Mouse (Mus musculus) MEL (cell line): ENCODE measurements around the gene Kcnk18. TPM values are rescaled to one million over a fixed set of nuclear protein-coding genes. Genes with fewer than 3 reads are reported as not detected.
A peak's percentile ranks its signal among the peaks of the same experiment; 100 is the strongest.

Experiments used
- DNase-seq: peaks from one replicate; pipeline ENCODE4 v3.0.0; 2011; ENCODE audit warnings: low read depth, low spot score
- H3K27ac ChIP-seq: 2 replicates; pipeline ENCODE4 v1.5.1; 2012; ENCODE audit warnings: low read depth, mild to moderate bottlenecking, control low read depth, low read length, moderate library complexity; ENCODE audit not compliant: control insufficient read depth
- H3K27me3 ChIP-seq, 2 experiments: fragments of 150-350 bp in 1 of 2; sonication (generic) in 1 of 2; 2 replicates each; pipeline ENCODE4 v1.6.1; 2012; ENCODE audit warnings: low read length in 2 of 2, mild to moderate bottlenecking in 2 of 2, improper control_type of control experiment in 1 of 2, moderate library complexity in 1 of 2; ENCODE audit not compliant: insufficient read depth in 2 of 2, control insufficient read depth in 1 of 2
- H3K36me3 ChIP-seq, 2 experiments: 2 replicates each; pipeline ENCODE4 v1.6.1; 2012 to 2014; ENCODE audit warnings: low read length in 2 of 2, improper control_type of control experiment in 1 of 2, inconsistent platforms in 1 of 2, mild to moderate bottlenecking in 1 of 2; ENCODE audit not compliant: insufficient read depth in 2 of 2, control insufficient read depth in 1 of 2
- H3K4me1 ChIP-seq, 2 experiments: fragments of 150-350 bp in 1 of 2; sonication (generic) in 1 of 2; 2 replicates each; pipeline ENCODE4 v1.6.1; 2012; ENCODE audit warnings: low read length in 2 of 2, improper control_type of control experiment in 1 of 2, mild to moderate bottlenecking in 1 of 2; ENCODE audit not compliant: insufficient read depth in 2 of 2, control insufficient read depth in 1 of 2
- H3K4me3 ChIP-seq, 2 experiments: fragments of 150-350 bp in 1 of 2; sonication (generic) in 1 of 2; 2 replicates each; pipeline ENCODE4 v1.5.1; 2012; ENCODE audit warnings: low read depth in 2 of 2, low read length in 2 of 2, mild to moderate bottlenecking in 2 of 2, moderate library complexity in 2 of 2, control low read depth in 1 of 2, improper control_type of control experiment in 1 of 2; ENCODE audit not compliant: control insufficient read depth in 1 of 2, insufficient read depth in 1 of 2
- H3K79me2 ChIP-seq: 2 replicates; pipeline ENCODE4 v1.6.1; 2012; ENCODE audit warnings: mild to moderate bottlenecking, low read length, moderate library complexity; ENCODE audit not compliant: control insufficient read depth, poor library complexity, insufficient read depth
- H3K9ac ChIP-seq: 2 replicates; pipeline ENCODE4 v1.6.1; 2012; ENCODE audit warnings: low read depth, mild to moderate bottlenecking, control low read depth, low read length, moderate library complexity; ENCODE audit not compliant: control insufficient read depth, poor library complexity, severe bottlenecking
- H3K9me3 ChIP-seq: fragments of 150-350 bp; sonication (generic); replicated peaks from 2 replicates; pipeline ENCODE4 v1.6.1; 2012; ENCODE audit warnings: mild to moderate bottlenecking, low read length, improper control_type of control experiment, moderate library complexity; ENCODE audit not compliant: insufficient read depth
- BHLHE40 ChIP-seq: IDR thresholded peaks from 2 replicates; pipeline ENCODE4 v1.6.1; 2012; ENCODE audit warnings: low read depth, mild to moderate bottlenecking, inconsistent platforms, low read length, improper control_type of control experiment, borderline replicate concordance
- CHD1 ChIP-seq: IDR thresholded peaks from 2 replicates; pipeline ENCODE4 v1.6.1; 2012; ENCODE audit warnings: low read depth, mild to moderate bottlenecking, inconsistent platforms, low read length, improper control_type of control experiment
- E2F4 ChIP-seq: IDR thresholded peaks from 2 replicates; pipeline ENCODE4 v1.6.1; 2011; ENCODE audit warnings: low read depth, low read length, improper control_type of control experiment, borderline replicate concordance
- EP300 ChIP-seq, 2 experiments: IDR thresholded peaks; 2 replicates each; pipeline ENCODE4 v1.6.1; 2011; ENCODE audit warnings: improper control_type of control experiment in 2 of 2, low read length in 2 of 2, low read depth in 1 of 2, mild to moderate bottlenecking in 1 of 2
- ETS1 ChIP-seq: IDR thresholded peaks from 2 replicates; pipeline ENCODE4 v1.6.1; 2012; ENCODE audit warnings: low read depth, mild to moderate bottlenecking, inconsistent platforms, low read length, improper control_type of control experiment, moderate library complexity
- GABPA ChIP-seq: IDR thresholded peaks from 2 replicates; pipeline ENCODE4 v1.6.1; 2012; ENCODE audit warnings: low read depth, mild to moderate bottlenecking, inconsistent platforms, low read length, improper control_type of control experiment, moderate library complexity
- GATA1 ChIP-seq: IDR thresholded peaks from 2 replicates; pipeline ENCODE4 v1.6.1; 2011; ENCODE audit warnings: low read depth, low read length, improper control_type of control experiment
- HCFC1 ChIP-seq: IDR thresholded peaks from 2 replicates; pipeline ENCODE4 v1.6.1; 2012; ENCODE audit warnings: low read depth, mild to moderate bottlenecking, inconsistent platforms, low read length, improper control_type of control experiment, moderate library complexity
- JUND ChIP-seq: IDR thresholded peaks from 2 replicates; pipeline ENCODE4 v1.6.1; 2011; ENCODE audit warnings: low read depth, mild to moderate bottlenecking, improper control_type of control experiment, low read length
- KAT2A ChIP-seq: conservative IDR thresholded peaks from 2 replicates; pipeline ENCODE4 v1.6.1; 2012; ENCODE audit warnings: low read depth, low read length, improper control_type of control experiment, inconsistent platforms
- MAX ChIP-seq: IDR thresholded peaks from 2 replicates; pipeline ENCODE4 v1.6.1; 2011; ENCODE audit warnings: low read length, improper control_type of control experiment
- MAZ ChIP-seq: IDR thresholded peaks from 2 replicates; pipeline ENCODE4 v1.6.1; 2012; ENCODE audit warnings: low read depth, mild to moderate bottlenecking, inconsistent platforms, low read length, improper control_type of control experiment
- MXI1 ChIP-seq: IDR thresholded peaks from 2 replicates; pipeline ENCODE4 v1.6.1; 2011; ENCODE audit warnings: mild to moderate bottlenecking, low read depth, low read length, improper control_type of control experiment
- MYB ChIP-seq: IDR thresholded peaks from 2 replicates; pipeline ENCODE4 v1.6.1; 2011; ENCODE audit warnings: mild to moderate bottlenecking, low read depth, low read length, improper control_type of control experiment
- MYC ChIP-seq: IDR thresholded peaks from 2 replicates; pipeline ENCODE4 v1.6.1; 2011; ENCODE audit warnings: low read depth, mild to moderate bottlenecking, low read length, improper control_type of control experiment, moderate library complexity
- NELFE ChIP-seq: IDR thresholded peaks from 2 replicates; pipeline ENCODE4 v1.6.1; 2011; ENCODE audit warnings: low read depth, low read length, improper control_type of control experiment
- POLR2A ChIP-seq, 2 experiments: IDR thresholded peaks; 2 replicates each; pipeline ENCODE4 v1.6.1; 2011 to 2012; ENCODE audit warnings: low read length in 2 of 2, mild to moderate bottlenecking in 2 of 2, control low read depth in 1 of 2, improper control_type of control experiment in 1 of 2, low read depth in 1 of 2, moderate library complexity in 1 of 2; ENCODE audit not compliant: control insufficient read depth in 1 of 2, insufficient read depth in 1 of 2, poor library complexity in 1 of 2
- POLR2AphosphoS2 ChIP-seq: IDR thresholded peaks from 2 replicates; pipeline ENCODE4 v1.6.1; 2011; ENCODE audit warnings: low read length, improper control_type of control experiment
- RCOR1 ChIP-seq: IDR thresholded peaks from 2 replicates; pipeline ENCODE4 v1.6.1; 2012; ENCODE audit warnings: low read depth, mild to moderate bottlenecking, inconsistent platforms, low read length, improper control_type of control experiment
- SIN3A ChIP-seq: IDR thresholded peaks from 2 replicates; pipeline ENCODE4 v1.6.1; 2012; ENCODE audit warnings: low read length, improper control_type of control experiment, inconsistent platforms
- TAL1 ChIP-seq: IDR thresholded peaks from 2 replicates; pipeline ENCODE4 v1.6.1; 2012; ENCODE audit warnings: mild to moderate bottlenecking, inconsistent platforms, low read length, moderate library complexity, mixed read lengths
- TBP ChIP-seq: IDR thresholded peaks from 2 replicates; pipeline ENCODE4 v1.8.0; 2011; ENCODE audit warnings: low read depth, low read length, improper control_type of control experiment
- TCF12 ChIP-seq: IDR thresholded peaks from 2 replicates; pipeline ENCODE4 v1.6.1; 2014; ENCODE audit warnings: low read depth, mild to moderate bottlenecking, inconsistent platforms, low read length, improper control_type of control experiment, moderate library complexity
- USF1 ChIP-seq: IDR thresholded peaks from 2 replicates; pipeline ENCODE4 v1.6.1; 2014; ENCODE audit warnings: low read depth, mild to moderate bottlenecking, inconsistent platforms, low read length, improper control_type of control experiment, moderate library complexity
- ZKSCAN1 ChIP-seq: IDR thresholded peaks from 2 replicates; pipeline ENCODE4 v1.6.1; 2012; ENCODE audit warnings: low read depth, mild to moderate bottlenecking, inconsistent platforms, low read length, improper control_type of control experiment, moderate library complexity
- ZNF384 ChIP-seq: IDR thresholded peaks from 2 replicates; pipeline ENCODE4 v1.6.1; 2012; ENCODE audit warnings: low read depth, mild to moderate bottlenecking, inconsistent platforms, low read length, improper control_type of control experiment
- polyA plus RNA-seq, 2 experiments: library from polyadenylated mRNA; stranded (reverse) in 1 of 2; unstranded in 1 of 2; fragments of >175 nt in 1 of 2; fragments of >200 nt in 1 of 2; gene quantifications; 2 replicates each; pipeline versions ENCODE4 v1.2.1 to v1.2.4; 2012; ENCODE audit warnings: low replicate concordance in 2 of 2, low read depth in 1 of 2; ENCODE audit not compliant: insufficient read length in 2 of 2, insufficient read depth in 1 of 2, missing spikeins in 1 of 2
- total RNA-seq: library from RNA; depleted of rRNA; stranded (reverse); fragments of 300-350 nt; gene quantifications from 2 replicates; pipeline ENCODE4 v1.2.3, GENCODE M21; 2012

Kcnk18 gene
- total and polyA plus RNA-seq, 3 experiments, result not detected

- TF ChIP-seq POLR2A (IDR thresholded peaks at IDR 0.05; ENCODE audit: control insufficient read depth in 1 of 2, insufficient read depth in 1 of 2, low read depth in 1 of 2, low read length in 2 of 2, poor library complexity in 1 of 2), result peak in 1 of 2 experiments; percentile 36; a peak in 1 of 4 replicates
- no peak for TF ChIP-seq SIN3A
- TF ChIP-seq TCF12, result peak; percentile 63
- peak; percentile 85 for TF ChIP-seq MAZ
- TF ChIP-seq MYC, result no peak
- TF ChIP-seq ZKSCAN1, result 0 out of 2 replicates have a peak, but pooled peaks have one; percentile 22
- TF ChIP-seq USF1, result peak; percentile 70
Observed at GRCm38 (mm10) chr19:59260718-59261442, 41.9 kb downstream of the Kcnk18 start, which contains the start of gene Slc18a2 (continued).

GRCm38 (mm10) chr19:59261604-59262003, 42.6 kb downstream of the Kcnk18 start:
- no peak for TF ChIP-seq MAX
- no peak for TF ChIP-seq E2F4
- peak; percentile 80 for TF ChIP-seq TAL1
- 0 out of 2 replicates have a peak, but pooled peaks have one; percentile 22 for TF ChIP-seq TBP
- no peak for TF ChIP-seq HCFC1
- TF ChIP-seq SIN3A, result peak; percentile 20; the same call in 1 of the 2 replicates
- TF ChIP-seq GATA1, result peak; percentile 80
- TF ChIP-seq JUND, result no peak
- TF ChIP-seq BHLHE40, result peak; percentile 6; the same call in 1 of the 2 replicates
- TF ChIP-seq RCOR1, result peak; percentile 72; the same call in 1 of the 2 replicates
- no peak for TF ChIP-seq ZKSCAN1
- no peak for TF ChIP-seq ZNF384
- peak; percentile 23; the same call in 1 of the 2 replicates for TF ChIP-seq USF1
- peak; percentile 38; the same call in 1 of the 2 replicates for TF ChIP-seq MYB
- 0 out of 2 replicates have a peak, but pooled peaks have one; percentile 21 for TF ChIP-seq MXI1
- no peak for TF ChIP-seq NELFE
- TF ChIP-seq EP300 (IDR thresholded peaks at IDR 0.05; ENCODE audit: low read depth in 1 of 2, low read length in 2 of 2), result peak; percentile 87 to 88
- TF ChIP-seq KAT2A, result no peak
- no peak for TF ChIP-seq CHD1
- TF ChIP-seq POLR2AphosphoS2, result no peak
- TF ChIP-seq ETS1, result peak; percentile 63
- TF ChIP-seq GABPA, result no peak
- peak; percentile 89 for TF ChIP-seq TCF12
- TF ChIP-seq, all 39 proteins: peak for 12

More at GRCm38 (mm10) chr19:59261604-59262003, 42.6 kb downstream of the Kcnk18 start:
- Histone ChIP-seq H3K27ac (peak overlapping the region; percentile 27), H3K4me1 (peaks cover 0 to 19% of the 10 kb centered on the region in 2 experiments; a peak in 3 of 4 replicates), H3K9me3 (no peaks in the 10 kb centered on the region), H3K27me3 (no peaks in the 10 kb centered on the region; a peak in 1 of 4 replicates), H3K9ac (peak overlapping the region; percentile 60), H3K79me2 (no peaks in the 10 kb centered on the region), H3K36me3 (peaks cover 0 to 11% of the 10 kb centered on the region in 2 experiments; a peak in 2 of 4 replicates), H3K4me3 (peak overlapping the region; percentile 68 to 72)
- DNase-seq, result peak; percentile 55
